Mouse (Mus musculus) liver, embryonic 12.5 days (tissue): Measurements from ENCODE around the gene Ddx47. TPM values are rescaled to one million over a fixed set of nuclear protein-coding genes. Genes with fewer than 3 reads are reported as not detected.

ENCODE experiments used
- ATAC-seq: fragments of 200-750 bp; cut with Nextera tagmentation; 2 replicates; pipeline ENCODE4 v1.8.0; 2017; ENCODE audit warnings: moderate number of reproducible peaks, mild to moderate bottlenecking, moderate library complexity
- H3K27ac ChIP-seq: fragments of 300-500 bp; sonication (generic); 2 replicates; pipeline ENCODE4 v1.5.1; 2016; ENCODE audit warnings: mild to moderate bottlenecking
- H3K27me3 ChIP-seq: fragments of 300-500 bp; sonication (generic); replicated peaks from 2 replicates; pipeline ENCODE4 v1.6.1; 2016; ENCODE audit warnings: mild to moderate bottlenecking, moderate library complexity
- H3K36me3 ChIP-seq: fragments of 300-500 bp; sonication (generic); 2 replicates; pipeline ENCODE4 v1.6.1; 2016; ENCODE audit warnings: mild to moderate bottlenecking, moderate library complexity
- H3K4me1 ChIP-seq: fragments of 300-500 bp; sonication (generic); 2 replicates; pipeline ENCODE4 v1.6.1; 2016
- H3K4me2 ChIP-seq: fragments of 300-500 bp; sonication (generic); 2 replicates; pipeline ENCODE4 v1.6.1; 2016; ENCODE audit warnings: mild to moderate bottlenecking, moderate library complexity
- H3K4me3 ChIP-seq: fragments of 300-500 bp; sonication (generic); 2 replicates; pipeline ENCODE4 v1.5.1; 2016; ENCODE audit warnings: mild to moderate bottlenecking, moderate library complexity
- H3K9ac ChIP-seq: fragments of 300-500 bp; sonication (generic); 2 replicates; pipeline ENCODE4 v1.6.1; 2016; ENCODE audit warnings: mild to moderate bottlenecking, moderate library complexity
- H3K9me3 ChIP-seq: fragments of 300-500 bp; sonication (generic); replicated peaks from 2 replicates; pipeline ENCODE4 v1.6.1; 2016; ENCODE audit warnings: mild to moderate bottlenecking, moderate library complexity
- WGBS: fragments of 180-500 bp; shearing (Covaris S2); methylation state at CpG from one replicate; pipeline ENCODE4 v1.1.7; 2016; ENCODE audit not compliant: insufficient replicate concordance; 5-methylcytosine and 5-hydroxymethylcytosine counted together
- polyA plus RNA-seq: library from polyadenylated mRNA; unstranded; fragments of >200 nt; fragmentation: Nextera tagmentation; extraction: Ambion mirVana; gene quantifications from 2 replicates; pipeline ENCODE4 v1.2.1, GENCODE M21; 2016

The Ddx47 gene
- polyA plus RNA-seq, 1 experiment from 2014 or later = 87.3 TPM

- Histone ChIP-seq H3K36me3 (no peaks in the 10 kb centered on the region), H3K9me3 (no peaks in the 10 kb centered on the region), H3K4me1 (peaks cover 70% of the 10 kb centered on the region), H3K27ac (peak overlapping the region; percentile 96), H3K27me3 (0 out of 2 replicates have a peak, but pooled peaks cover 8% of the 10 kb centered on the region), H3K4me2 (peak overlapping the region; percentile 94), H3K4me3 (peak overlapping the region; percentile 63), H3K9ac (peak overlapping the region; percentile 75)
- ATAC-seq = peak; percentile 78
- WGBS = 4% methylated on average over 62 of the region's 62 CpGs
These were observed 27.7 kb upstream of the Ddx47 start for GRCm38 (mm10) chr6:134983529-134984370.

- peak overlapping the region; percentile 94 for H3K4me2 ChIP-seq
- peaks cover 70% of the 10 kb centered on the region for H3K4me1 ChIP-seq
- no peaks in the 10 kb centered on the region for H3K9me3 ChIP-seq
- H3K36me3 ChIP-seq = no peaks in the 10 kb centered on the region
- 16% methylated on average over 3 of the region's 3 CpGs for WGBS
- H3K27ac ChIP-seq = peak overlapping the region; percentile 96
- peak overlapping the region; percentile 63 for H3K4me3 ChIP-seq
- peak; percentile 93 for ATAC-seq
- 0 out of 2 replicates have a peak, but pooled peaks cover 7% of the 10 kb centered on the region for H3K27me3 ChIP-seq
- H3K9ac ChIP-seq = peak overlapping the region; percentile 75
These were observed 26.7 kb upstream of the Ddx47 start for GRCm38 (mm10) chr6:134984748-134985147.

- no peaks in the 10 kb centered on the region for H3K9me3 ChIP-seq
- no peaks in the 10 kb centered on the region for H3K36me3 ChIP-seq
- no peak overlapping the region for H3K4me3 ChIP-seq
- no peak overlapping the region for H3K9ac ChIP-seq
- peaks cover 33% of the 10 kb centered on the region for H3K4me1 ChIP-seq
- H3K27me3 ChIP-seq = no peaks in the 10 kb centered on the region
- no peak overlapping the region for H3K27ac ChIP-seq
- 67% methylated on average over 9 of the region's 9 CpGs for WGBS
- H3K4me2 ChIP-seq = no peak overlapping the region
- no peak for ATAC-seq
These were observed 23.0 kb upstream of the Ddx47 start for GRCm38 (mm10) chr6:134988377-134988776.

- Histone ChIP-seq H3K9ac (no peak overlapping the region), H3K27me3 (no peaks in the 10 kb centered on the region), H3K4me3 (no peak overlapping the region), H3K27ac (no peak overlapping the region), H3K36me3 (no peaks in the 10 kb centered on the region), H3K4me1 (peaks cover 14% of the 10 kb centered on the region), H3K4me2 (no peak overlapping the region), H3K9me3 (no peaks in the 10 kb centered on the region)
- 79% methylated on average over 6 of the region's 6 CpGs for WGBS
- ATAC-seq = no peak
These were observed 20.7 kb upstream of the Ddx47 start for GRCm38 (mm10) chr6:134990674-134991073.

- no peaks in the 10 kb centered on the region for H3K4me1 ChIP-seq
- no peak for ATAC-seq
- H3K36me3 ChIP-seq = no peaks in the 10 kb centered on the region
- H3K27ac ChIP-seq = no peak overlapping the region
- H3K27me3 ChIP-seq = no peaks in the 10 kb centered on the region
- no peaks in the 10 kb centered on the region for H3K9me3 ChIP-seq
- H3K4me2 ChIP-seq = no peak overlapping the region
- H3K9ac ChIP-seq = no peak overlapping the region
- WGBS = 54% methylated on average over 12 of the region's 12 CpGs
- H3K4me3 ChIP-seq = no peak overlapping the region
These were observed 17.3 kb upstream of the Ddx47 start for GRCm38 (mm10) chr6:134994031-134994651.

- Histone ChIP-seq H3K27me3 (no peaks in the 10 kb centered on the region), H3K9ac (no peak overlapping the region), H3K9me3 (no peaks in the 10 kb centered on the region), H3K4me3 (no peak overlapping the region), H3K27ac (no peak overlapping the region), H3K36me3 (no peaks in the 10 kb centered on the region), H3K4me2 (no peak overlapping the region), H3K4me1 (no peaks in the 10 kb centered on the region)
- WGBS = 75% methylated on average over 8 of the region's 8 CpGs
- ATAC-seq = no peak
These were observed 16.4 kb upstream of the Ddx47 start for GRCm38 (mm10) chr6:134994985-134995384.

- Histone ChIP-seq H3K4me3 (no peak overlapping the region), H3K36me3 (no peaks in the 10 kb centered on the region), H3K4me1 (no peaks in the 10 kb centered on the region), H3K9me3 (no peaks in the 10 kb centered on the region), H3K27ac (no peak overlapping the region), H3K4me2 (no peak overlapping the region), H3K9ac (no peak overlapping the region), H3K27me3 (no peaks in the 10 kb centered on the region)
- 71% methylated on average over 2 of the region's 2 CpGs for WGBS
- ATAC-seq = no peak
These were observed 14.5 kb upstream of the Ddx47 start for GRCm38 (mm10) chr6:134996918-134997317.

GRCm38 (mm10) chr6:134998076-134998475 lies 13.3 kb upstream of the Ddx47 start:
- Histone ChIP-seq H3K9ac (no peak overlapping the region), H3K27me3 (no peaks in the 10 kb centered on the region), H3K27ac (no peak overlapping the region), H3K9me3 (no peaks in the 10 kb centered on the region), H3K36me3 (no peaks in the 10 kb centered on the region), H3K4me2 (no peak overlapping the region), H3K4me1 (no peaks in the 10 kb centered on the region), H3K4me3 (no peak overlapping the region)
- WGBS = 76% methylated on average over 8 of the region's 8 CpGs
- ATAC-seq = no peak

GRCm38 (mm10) chr6:134998781-134999180 lies 12.6 kb upstream of the Ddx47 start:
- no peak for ATAC-seq
- Histone ChIP-seq H3K4me1 (no peaks in the 10 kb centered on the region), H3K9ac (no peak overlapping the region), H3K9me3 (no peaks in the 10 kb centered on the region), H3K36me3 (no peaks in the 10 kb centered on the region), H3K4me2 (no peak overlapping the region), H3K27me3 (no peaks in the 10 kb centered on the region), H3K27ac (no peak overlapping the region), H3K4me3 (no peak overlapping the region)
- WGBS = 70% methylated on average over 3 of the region's 3 CpGs

- no peak overlapping the region for H3K4me2 ChIP-seq
- H3K9ac ChIP-seq = no peak overlapping the region
- H3K4me3 ChIP-seq = no peak overlapping the region
- H3K9me3 ChIP-seq = no peaks in the 10 kb centered on the region
- no peaks in the 10 kb centered on the region for H3K36me3 ChIP-seq
- WGBS = 68% methylated on average over 4 of the region's 4 CpGs
- H3K27me3 ChIP-seq = no peaks in the 10 kb centered on the region
- no peak for ATAC-seq
- no peak overlapping the region for H3K27ac ChIP-seq
- no peaks in the 10 kb centered on the region for H3K4me1 ChIP-seq
These were observed 11.1 kb upstream of the Ddx47 start for GRCm38 (mm10) chr6:135000272-135000671.

- no peak overlapping the region for H3K4me3 ChIP-seq
- H3K9me3 ChIP-seq = no peaks in the 10 kb centered on the region
- no peaks in the 10 kb centered on the region for H3K27me3 ChIP-seq
- no peak for ATAC-seq
- H3K36me3 ChIP-seq = no peaks in the 10 kb centered on the region
- H3K27ac ChIP-seq = no peak overlapping the region
- peaks cover 12% of the 10 kb centered on the region for H3K4me1 ChIP-seq
- WGBS = 50% methylated on average over 4 of the region's 4 CpGs
- no peak overlapping the region for H3K9ac ChIP-seq
- H3K4me2 ChIP-seq = no peak overlapping the region
These were observed 9.4 kb upstream of the Ddx47 start for GRCm38 (mm10) chr6:135001991-135002390.

- Histone ChIP-seq H3K27ac (peak overlapping the region; percentile 71), H3K9me3 (no peaks in the 10 kb centered on the region), H3K4me3 (no peak overlapping the region), H3K27me3 (no peaks in the 10 kb centered on the region), H3K4me1 (peaks cover 55% of the 10 kb centered on the region), H3K4me2 (peak overlapping the region; percentile 44), H3K9ac (peak overlapping the region; percentile 32), H3K36me3 (no peaks in the 10 kb centered on the region)
- peak; percentile 80 for ATAC-seq
- WGBS = 23% methylated on average over 4 of the region's 4 CpGs
These were observed 5.0 kb upstream of the Ddx47 start for GRCm38 (mm10) chr6:135006372-135006771.
